Mouse (Mus musculus): ENCODE results near the gene Mpl. TPM values are rescaled to one million over a fixed set of nuclear protein-coding genes. Genes with fewer than 3 reads are reported as not detected.
A peak's percentile ranks its signal among the peaks of the same experiment; 100 is the strongest.

Mpl gene
- polyA plus RNA-seq, 1 experiment from 2014 or later: 3.7 TPM

DNA sequence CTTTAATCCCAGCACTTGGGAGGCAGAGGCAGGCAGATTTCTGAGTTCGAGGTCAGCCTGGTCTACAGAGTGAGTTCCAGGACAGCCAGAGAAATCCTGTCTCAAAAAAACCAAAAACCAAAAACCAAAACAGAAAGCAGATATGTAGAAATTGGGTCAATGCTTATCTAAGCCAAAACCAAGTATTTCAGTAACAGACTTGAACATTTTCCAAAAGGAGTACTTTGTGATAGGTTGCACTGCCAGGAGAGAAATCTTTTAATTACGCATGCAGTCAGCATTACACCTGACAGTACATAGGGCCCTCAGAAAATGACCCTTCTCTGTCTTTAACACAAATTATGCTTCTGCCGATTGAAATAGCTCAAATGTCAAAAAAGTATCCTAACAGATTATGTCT lies 55.9 kb downstream of the Mpl start:
- H3K36me3 ChIP-seq (ENCODE audit: control insufficient read depth, insufficient read depth, low read length): peaks cover 31% of the 10 kb centered on the region
- ATAC-seq (replicated peaks; ENCODE audit: insufficient number of reproducible peaks, low FRiP score, low TSS enrichment): no peak

DNA sequence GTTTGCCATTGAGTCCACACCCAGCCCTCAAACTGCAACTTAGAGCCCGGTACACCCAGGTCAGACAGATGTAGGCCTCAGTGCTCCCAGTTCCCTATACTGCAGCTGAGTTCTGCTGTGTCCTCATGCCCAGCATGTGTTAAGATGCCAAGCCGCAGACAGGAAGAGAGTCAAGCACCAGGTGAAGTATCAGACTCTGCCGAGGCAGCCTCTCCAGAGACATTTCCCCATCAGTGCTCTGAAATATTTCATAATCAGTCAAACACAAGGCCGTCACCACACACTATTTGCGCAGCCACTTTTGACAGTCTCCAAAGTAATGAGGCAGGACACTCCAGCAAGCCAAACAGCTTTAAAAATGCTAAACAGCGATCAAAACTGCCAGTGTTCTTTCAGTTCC lies 58.9 kb downstream of the Mpl start:
- Histone ChIP-seq H3K27ac (ENCODE audit: low read depth, low read length) (no peak overlapping the region), H3K9ac (ENCODE audit: low read depth, low read length) (no peak overlapping the region), H3K4me1 (ENCODE audit: control insufficient read depth, insufficient read depth, low read length) (peaks cover 17% of the 10 kb centered on the region), H3K27me3 (ENCODE audit: control insufficient read depth, insufficient read depth, low read length) (no peaks in the 10 kb centered on the region), H3K4me3 (ENCODE audit: low read depth, low read length) (no peak overlapping the region), H3K4me2 (no peak overlapping the region), H3K36me3 (ENCODE audit: control insufficient read depth, insufficient read depth, low read length) (peaks cover 33% of the 10 kb centered on the region), H3K9me3 (replicated peaks; ENCODE audit: control insufficient read depth, low read length) (no peaks in the 10 kb centered on the region)
- 88% methylated on average over 6 of the region's 6 CpGs for WGBS (ENCODE audit: insufficient replicate concordance)
- no peak for ATAC-seq (replicated peaks; ENCODE audit: insufficient number of reproducible peaks, low FRiP score, low TSS enrichment)

More for the DNA sequence above, 55.9 kb downstream of the Mpl start:
- H3K27ac ChIP-seq (ENCODE audit: low read depth, low read length): no peak overlapping the region
- no peak overlapping the region for H3K4me2 ChIP-seq
- WGBS (ENCODE audit: insufficient replicate concordance): 89% methylated on average over 3 of the region's 3 CpGs
- no peaks in the 10 kb centered on the region for H3K27me3 ChIP-seq (ENCODE audit: control insufficient read depth, insufficient read depth, low read length)
- H3K9ac ChIP-seq (ENCODE audit: low read depth, low read length): no peak overlapping the region
- H3K9me3 ChIP-seq (replicated peaks; ENCODE audit: control insufficient read depth, low read length): no peaks in the 10 kb centered on the region
- H3K4me3 ChIP-seq (ENCODE audit: low read depth, low read length): no peak overlapping the region
- H3K4me1 ChIP-seq (ENCODE audit: control insufficient read depth, insufficient read depth, low read length): no peaks in the 10 kb centered on the region

DNA sequence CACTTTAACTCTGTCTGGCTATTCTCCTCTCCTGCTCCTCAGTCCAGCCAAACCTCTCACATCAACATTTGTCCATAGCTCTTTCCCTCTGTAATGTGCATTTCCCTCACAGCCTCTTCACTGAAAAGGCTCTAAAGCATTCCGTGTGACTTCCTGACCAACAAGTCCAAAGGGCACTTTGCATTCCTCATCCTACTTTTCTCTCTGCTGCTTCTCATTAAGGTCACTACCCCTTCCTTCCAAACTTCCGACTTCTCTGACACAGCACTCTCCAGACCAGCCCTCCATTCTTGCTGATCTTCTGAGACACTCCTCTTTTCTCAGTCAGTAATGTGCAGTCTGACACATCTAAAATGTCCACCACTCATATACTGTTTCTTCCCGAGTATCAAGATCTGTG lies 60.9 kb downstream of the Mpl start:
- no peak overlapping the region for H3K4me3 ChIP-seq (ENCODE audit: low read depth, low read length)
- WGBS (ENCODE audit: insufficient replicate concordance): 67% methylated on average over 3 of the region's 3 CpGs
- H3K4me2 ChIP-seq: no peak overlapping the region
- peaks cover 27% of the 10 kb centered on the region for H3K36me3 ChIP-seq (ENCODE audit: control insufficient read depth, insufficient read depth, low read length)
- H3K27ac ChIP-seq (ENCODE audit: low read depth, low read length): no peak overlapping the region
- H3K9ac ChIP-seq (ENCODE audit: low read depth, low read length): no peak overlapping the region
- H3K4me1 ChIP-seq (ENCODE audit: control insufficient read depth, insufficient read depth, low read length): peaks cover 17% of the 10 kb centered on the region
- no peaks in the 10 kb centered on the region for H3K27me3 ChIP-seq (ENCODE audit: control insufficient read depth, insufficient read depth, low read length)
- ATAC-seq (replicated peaks; ENCODE audit: insufficient number of reproducible peaks, low FRiP score, low TSS enrichment): no peak
- no peaks in the 10 kb centered on the region for H3K9me3 ChIP-seq (replicated peaks; ENCODE audit: control insufficient read depth, low read length)

DNA sequence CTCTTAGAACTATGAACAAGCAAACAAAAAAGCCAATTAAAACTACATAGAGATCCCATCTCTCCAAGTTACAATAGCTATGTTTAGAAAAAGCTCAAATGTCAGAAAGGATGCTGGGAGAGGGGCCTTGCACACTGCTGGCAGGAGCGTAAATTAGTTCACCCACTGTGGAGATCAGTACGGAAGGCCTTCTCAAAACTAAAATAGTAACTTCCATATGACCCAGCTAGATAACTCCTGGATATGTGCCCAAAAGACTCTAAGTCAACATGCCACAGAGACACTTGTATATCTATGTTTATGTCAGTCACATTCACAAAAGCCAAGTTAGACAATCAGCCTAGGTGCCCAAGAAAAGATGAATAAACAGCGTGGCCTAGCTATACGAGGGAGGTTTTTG lies 62.0 kb downstream of the Mpl start:
- ATAC-seq (replicated peaks; ENCODE audit: insufficient number of reproducible peaks, low FRiP score, low TSS enrichment): no peak
- Histone ChIP-seq H3K9me3 (replicated peaks; ENCODE audit: control insufficient read depth, low read length) (no peaks in the 10 kb centered on the region), H3K27me3 (ENCODE audit: control insufficient read depth, insufficient read depth, low read length) (no peaks in the 10 kb centered on the region), H3K4me1 (ENCODE audit: control insufficient read depth, insufficient read depth, low read length) (peaks cover 17% of the 10 kb centered on the region), H3K9ac (ENCODE audit: low read depth, low read length) (no peak overlapping the region), H3K36me3 (ENCODE audit: control insufficient read depth, insufficient read depth, low read length) (peaks cover 29% of the 10 kb centered on the region), H3K4me2 (no peak overlapping the region), H3K27ac (ENCODE audit: low read depth, low read length) (peak overlapping the region; percentile 66), H3K4me3 (ENCODE audit: low read depth, low read length) (no peak overlapping the region)
- 66% methylated on average over 4 of the region's 4 CpGs for WGBS (ENCODE audit: insufficient replicate concordance)

DNA sequence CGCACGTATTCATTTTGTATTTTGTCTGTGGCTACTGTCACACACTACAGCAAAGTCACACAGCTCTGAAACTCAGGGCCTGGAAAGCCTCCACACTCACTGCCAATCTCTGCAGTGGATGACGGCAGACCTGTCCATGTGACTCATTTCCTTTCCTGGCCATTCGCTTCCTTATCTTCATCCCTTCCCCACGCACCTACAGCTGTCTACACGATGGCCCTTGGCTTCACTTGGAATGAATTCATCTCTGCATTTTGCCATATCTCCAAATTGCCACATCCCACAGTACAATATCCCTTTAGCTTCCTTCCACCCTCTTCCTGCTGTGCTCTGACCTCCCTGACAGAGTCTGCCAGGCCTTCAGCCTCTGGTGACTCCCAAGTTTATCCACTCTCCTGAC lies 62.8 kb downstream of the Mpl start:
- H3K4me1 ChIP-seq (ENCODE audit: control insufficient read depth, insufficient read depth, low read length): peaks cover 17% of the 10 kb centered on the region
- peak overlapping the region; percentile 66 for H3K27ac ChIP-seq (ENCODE audit: low read depth, low read length)
- 50% methylated on average over 6 of the region's 6 CpGs for WGBS (ENCODE audit: insufficient replicate concordance)
- H3K9me3 ChIP-seq (replicated peaks; ENCODE audit: control insufficient read depth, low read length): no peaks in the 10 kb centered on the region
- H3K36me3 ChIP-seq (ENCODE audit: control insufficient read depth, insufficient read depth, low read length): peaks cover 37% of the 10 kb centered on the region
- no peak overlapping the region for H3K4me2 ChIP-seq
- no peaks in the 10 kb centered on the region for H3K27me3 ChIP-seq (ENCODE audit: control insufficient read depth, insufficient read depth, low read length)
- no peak for ATAC-seq (replicated peaks; ENCODE audit: insufficient number of reproducible peaks, low FRiP score, low TSS enrichment)
- H3K9ac ChIP-seq (ENCODE audit: low read depth, low read length): 0 out of 2 replicates have a peak overlapping the region, but pooled peaks have one; percentile 16
- no peak overlapping the region for H3K4me3 ChIP-seq (ENCODE audit: low read depth, low read length)

Other genes starting within 250 kb of the Mpl start
- gene Ptprf, start 166.1 kb downstream of the Mpl start, polyA plus RNA-seq (2014; fragmentation: Nextera tagmentation; extraction: Ambion mirVana): 24.5 and 26.9 TPM in 2 replicates
- 6.6 and 7.6 TPM in 2 replicates for gene Szt2, start 48.2 kb downstream of the Mpl start, polyA plus RNA-seq (2014; fragmentation: Nextera tagmentation; extraction: Ambion mirVana)
- gene Med8, start 48.2 kb downstream of the Mpl start, polyA plus RNA-seq (2014; fragmentation: Nextera tagmentation; extraction: Ambion mirVana): 91.1 and 95.1 TPM in 2 replicates
- gene Elovl1, start 29.4 kb downstream of the Mpl start, polyA plus RNA-seq (2014; fragmentation: Nextera tagmentation; extraction: Ambion mirVana): 59.7 and 68.4 TPM in 2 replicates
- 169 and 179 TPM in 2 replicates for gene Cdc20, start 20.2 kb downstream of the Mpl start, polyA plus RNA-seq (2014; fragmentation: Nextera tagmentation; extraction: Ambion mirVana)
- gene Tie1, start 32.5 kb upstream of the Mpl start, polyA plus RNA-seq (2014; fragmentation: Nextera tagmentation; extraction: Ambion mirVana): 34.6 and 40.9 TPM in 2 replicates
- gene 2610528J11Rik, start 69.5 kb upstream of the Mpl start, polyA plus RNA-seq (2014; fragmentation: Nextera tagmentation; extraction: Ambion mirVana): 0.31 and 0.39 TPM in 2 replicates
- gene Tmem125, start 86.5 kb upstream of the Mpl start, polyA plus RNA-seq (2014; fragmentation: Nextera tagmentation; extraction: Ambion mirVana): 0.16 and 0.45 TPM in 2 replicates
- 1.2 and 1.5 TPM in 2 replicates for gene Cfap57, start 163.3 kb upstream of the Mpl start, polyA plus RNA-seq (2014; fragmentation: Nextera tagmentation; extraction: Ambion mirVana)
- gene Ebna1bp2, start 163.3 kb upstream of the Mpl start, polyA plus RNA-seq (2014; fragmentation: Nextera tagmentation; extraction: Ambion mirVana): 106 and 111 TPM in 2 replicates
- not detected in 2 replicates for gene Olfr62, start 201.4 kb upstream of the Mpl start, polyA plus RNA-seq (2014; fragmentation: Nextera tagmentation; extraction: Ambion mirVana)
- gene Olfr1342, start 235.2 kb upstream of the Mpl start, polyA plus RNA-seq (2014; fragmentation: Nextera tagmentation; extraction: Ambion mirVana): not detected in 2 replicates
- gene Olfr1341, start 246.0 kb upstream of the Mpl start, polyA plus RNA-seq (2014; fragmentation: Nextera tagmentation; extraction: Ambion mirVana): not detected in 2 replicates